Mouse (Mus musculus) neural tube, embryonic 15.5 days (tissue): Measurements from ENCODE around the gene Ucma. TPM values are rescaled to one million over a fixed set of nuclear protein-coding genes. Genes with fewer than 3 reads are reported as not detected.

Source experiments
- ATAC-seq: fragments of 200-750 bp; cut with Nextera tagmentation; 2 replicates; pipeline ENCODE4 v1.8.0; 2017; ENCODE audit warnings: mild to moderate bottlenecking, moderate TSS enrichment, moderate library complexity; ENCODE audit not compliant: low FRiP score
- H3K27ac ChIP-seq: fragments of 300-500 bp; sonication (generic); replicated peaks from 2 replicates; pipeline ENCODE4 v1.5.1; 2015; ENCODE audit warnings: mild to moderate bottlenecking, inconsistent platforms
- H3K27me3 ChIP-seq: fragments of 300-500 bp; sonication (generic); replicated peaks from 2 replicates; pipeline ENCODE4 v1.6.1; 2015; ENCODE audit warnings: inconsistent platforms
- H3K36me3 ChIP-seq: fragments of 300-500 bp; sonication (generic); 2 replicates; pipeline ENCODE4 v1.6.1; 2015; ENCODE audit warnings: inconsistent platforms
- H3K4me1 ChIP-seq: fragments of 300-500 bp; sonication (generic); 2 replicates; pipeline ENCODE4 v1.6.1; 2015; ENCODE audit warnings: inconsistent platforms
- H3K4me2 ChIP-seq: fragments of 300-500 bp; sonication (generic); 2 replicates; pipeline ENCODE4 v1.6.1; 2015; ENCODE audit warnings: inconsistent platforms, mild to moderate bottlenecking, moderate library complexity
- H3K4me3 ChIP-seq: fragments of 300-500 bp; sonication (generic); replicated peaks from 2 replicates; pipeline ENCODE4 v1.5.1; 2015; ENCODE audit warnings: mild to moderate bottlenecking, inconsistent platforms
- H3K9ac ChIP-seq: fragments of 300-500 bp; sonication (generic); replicated peaks from 2 replicates; pipeline ENCODE4 v1.6.1; 2015; ENCODE audit warnings: mild to moderate bottlenecking, inconsistent platforms
- H3K9me3 ChIP-seq: fragments of 300-500 bp; sonication (generic); replicated peaks from 2 replicates; pipeline ENCODE4 v1.6.1; 2016; ENCODE audit warnings: inconsistent platforms
- WGBS: fragments of 180-500 bp; shearing (Covaris S2); methylation state at CpG from one replicate; pipeline ENCODE4 v1.1.7; 2015; ENCODE audit warnings: mixed read lengths; 5-methylcytosine and 5-hydroxymethylcytosine counted together
- polyA plus RNA-seq: library from polyadenylated mRNA; unstranded; fragments of >200 nt; fragmentation: Nextera tagmentation; extraction: Ambion mirVana; gene quantifications from 2 replicates; pipeline ENCODE4 v1.2.1, GENCODE M21; 2015

Ucma gene
- polyA plus RNA-seq, 1 experiment from 2014 or later: not detected

GRCm38 (mm10) chr2:4983987-4984386, 8.1 kb downstream of the Ucma start:
- H3K27ac ChIP-seq: no peak overlapping the region
- no peaks in the 10 kb centered on the region for H3K9me3 ChIP-seq
- no peaks in the 10 kb centered on the region for H3K27me3 ChIP-seq
- no peaks in the 10 kb centered on the region for H3K36me3 ChIP-seq
- 42% methylated on average over 5 of the region's 5 CpGs for WGBS
- H3K4me3 ChIP-seq: no peak overlapping the region
- H3K9ac ChIP-seq: no peak overlapping the region
- no peak for ATAC-seq
- H3K4me1 ChIP-seq: no peaks in the 10 kb centered on the region
- no peak overlapping the region for H3K4me2 ChIP-seq

- no peak for ATAC-seq
- no peaks in the 10 kb centered on the region for H3K27me3 ChIP-seq
- no peak overlapping the region for H3K4me2 ChIP-seq
- H3K4me1 ChIP-seq: no peaks in the 10 kb centered on the region
- no peaks in the 10 kb centered on the region for H3K9me3 ChIP-seq
- no peak overlapping the region for H3K9ac ChIP-seq
- H3K4me3 ChIP-seq: no peak overlapping the region
- 78% methylated on average over 6 of the region's 6 CpGs for WGBS
- H3K27ac ChIP-seq: no peak overlapping the region
- no peaks in the 10 kb centered on the region for H3K36me3 ChIP-seq
Observed at GRCm38 (mm10) chr2:4985000-4985399, 9.1 kb downstream of the Ucma start.

- H3K9me3 ChIP-seq: no peaks in the 10 kb centered on the region
- H3K27ac ChIP-seq: no peak overlapping the region
- 89% methylated on average over 4 of the region's 4 CpGs for WGBS
- no peak for ATAC-seq
- H3K4me3 ChIP-seq: no peak overlapping the region
- no peaks in the 10 kb centered on the region for H3K27me3 ChIP-seq
- H3K4me2 ChIP-seq: no peak overlapping the region
- H3K9ac ChIP-seq: no peak overlapping the region
- no peaks in the 10 kb centered on the region for H3K4me1 ChIP-seq
- H3K36me3 ChIP-seq: no peaks in the 10 kb centered on the region
Observed at GRCm38 (mm10) chr2:4986798-4987197, 10.9 kb downstream of the Ucma start.

GRCm38 (mm10) chr2:4987388-4988180, 11.7 kb downstream of the Ucma start:
- no peak overlapping the region for H3K9ac ChIP-seq
- no peaks in the 10 kb centered on the region for H3K36me3 ChIP-seq
- no peaks in the 10 kb centered on the region for H3K27me3 ChIP-seq
- H3K4me3 ChIP-seq: no peak overlapping the region
- 86% methylated on average over 8 of the region's 8 CpGs for WGBS
- H3K4me1 ChIP-seq: no peaks in the 10 kb centered on the region
- ATAC-seq: no peak
- no peak overlapping the region for H3K27ac ChIP-seq
- H3K4me2 ChIP-seq: no peak overlapping the region
- H3K9me3 ChIP-seq: no peaks in the 10 kb centered on the region

- WGBS: 79% methylated on average over 11 of the region's 11 CpGs
- no peaks in the 10 kb centered on the region for H3K36me3 ChIP-seq
- H3K4me1 ChIP-seq: no peaks in the 10 kb centered on the region
- no peak overlapping the region for H3K27ac ChIP-seq
- H3K4me2 ChIP-seq: no peak overlapping the region
- H3K27me3 ChIP-seq: no peaks in the 10 kb centered on the region
- H3K9ac ChIP-seq: no peak overlapping the region
- no peaks in the 10 kb centered on the region for H3K9me3 ChIP-seq
- ATAC-seq: no peak
- no peak overlapping the region for H3K4me3 ChIP-seq
Observed at GRCm38 (mm10) chr2:4988826-4989424, 13.0 kb downstream of the Ucma start.

- H3K9ac ChIP-seq: no peak overlapping the region
- no peaks in the 10 kb centered on the region for H3K4me1 ChIP-seq
- WGBS: 94% methylated on average over 11 of the region's 11 CpGs
- no peaks in the 10 kb centered on the region for H3K9me3 ChIP-seq
- no peak overlapping the region for H3K27ac ChIP-seq
- H3K27me3 ChIP-seq: no peaks in the 10 kb centered on the region
- no peak overlapping the region for H3K4me3 ChIP-seq
- no peak overlapping the region for H3K4me2 ChIP-seq
- ATAC-seq: no peak
- no peaks in the 10 kb centered on the region for H3K36me3 ChIP-seq
Observed at GRCm38 (mm10) chr2:4993584-4993983, 17.7 kb downstream of the Ucma start.

- no peak overlapping the region for H3K9ac ChIP-seq
- WGBS: 86% methylated on average over 4 of the region's 4 CpGs
- H3K27me3 ChIP-seq: no peaks in the 10 kb centered on the region
- no peak overlapping the region for H3K4me3 ChIP-seq
- no peaks in the 10 kb centered on the region for H3K4me1 ChIP-seq
- ATAC-seq: no peak
- no peaks in the 10 kb centered on the region for H3K36me3 ChIP-seq
- no peak overlapping the region for H3K4me2 ChIP-seq
- H3K27ac ChIP-seq: no peak overlapping the region
- H3K9me3 ChIP-seq: no peaks in the 10 kb centered on the region
Observed at GRCm38 (mm10) chr2:4994436-4994835, 18.5 kb downstream of the Ucma start.

GRCm38 (mm10) chr2:4995646-4996045, 19.7 kb downstream of the Ucma start:
- H3K36me3 ChIP-seq: no peaks in the 10 kb centered on the region
- H3K4me1 ChIP-seq: no peaks in the 10 kb centered on the region
- ATAC-seq: no peak
- no peak overlapping the region for H3K9ac ChIP-seq
- 92% methylated on average over 11 of the region's 11 CpGs for WGBS
- no peaks in the 10 kb centered on the region for H3K9me3 ChIP-seq
- no peak overlapping the region for H3K4me2 ChIP-seq
- no peak overlapping the region for H3K27ac ChIP-seq
- no peak overlapping the region for H3K4me3 ChIP-seq
- no peaks in the 10 kb centered on the region for H3K27me3 ChIP-seq

GRCm38 (mm10) chr2:4996421-4996824, 20.5 kb downstream of the Ucma start:
- 94% methylated on average over 6 of the region's 6 CpGs for WGBS
- Histone ChIP-seq H3K9me3 (no peaks in the 10 kb centered on the region), H3K4me1 (no peaks in the 10 kb centered on the region), H3K36me3 (no peaks in the 10 kb centered on the region), H3K9ac (no peak overlapping the region), H3K4me2 (no peak overlapping the region), H3K4me3 (no peak overlapping the region), H3K27me3 (no peaks in the 10 kb centered on the region), H3K27ac (no peak overlapping the region)
- no peak for ATAC-seq

- 78% methylated on average over 3 of the region's 3 CpGs for WGBS
Observed at GRCm38 (mm10) chr2:4998905-4999304, 23.0 kb downstream of the Ucma start.

GRCm38 (mm10) chr2:5001266-5001665, 25.3 kb downstream of the Ucma start:
- Histone ChIP-seq H3K9ac (no peak overlapping the region), H3K9me3 (no peaks in the 10 kb centered on the region), H3K27ac (no peak overlapping the region), H3K4me3 (no peak overlapping the region), H3K4me2 (no peak overlapping the region), H3K36me3 (no peaks in the 10 kb centered on the region), H3K4me1 (no peaks in the 10 kb centered on the region), H3K27me3 (no peaks in the 10 kb centered on the region)
- 92% methylated on average over 6 of the region's 6 CpGs for WGBS
- no peak for ATAC-seq

More at GRCm38 (mm10) chr2:4998905-4999304, 23.0 kb downstream of the Ucma start:
- H3K9ac ChIP-seq: no peak overlapping the region
- no peak overlapping the region for H3K27ac ChIP-seq
- ATAC-seq: no peak
- no peaks in the 10 kb centered on the region for H3K27me3 ChIP-seq
- no peaks in the 10 kb centered on the region for H3K9me3 ChIP-seq
- no peaks in the 10 kb centered on the region for H3K36me3 ChIP-seq
- H3K4me3 ChIP-seq: no peak overlapping the region
- H3K4me1 ChIP-seq: no peaks in the 10 kb centered on the region
- no peak overlapping the region for H3K4me2 ChIP-seq

- no peaks in the 10 kb centered on the region for H3K36me3 ChIP-seq
- H3K9ac ChIP-seq: no peak overlapping the region
- no peak overlapping the region for H3K4me3 ChIP-seq
- H3K27me3 ChIP-seq: no peaks in the 10 kb centered on the region
- H3K27ac ChIP-seq: no peak overlapping the region
- peaks cover 4% of the 10 kb centered on the region; the same call in 1 of the 2 replicates for H3K4me1 ChIP-seq
- 89% methylated on average over 4 of the region's 4 CpGs for WGBS
- no peak for ATAC-seq
- no peak overlapping the region for H3K4me2 ChIP-seq
- no peaks in the 10 kb centered on the region for H3K9me3 ChIP-seq
Observed at GRCm38 (mm10) chr2:5007107-5007506, 31.2 kb downstream of the Ucma start.
